Mouse (Mus musculus) liver, postnatal 0 days (tissue): Measurements from ENCODE around the gene Pom121l2. TPM values are rescaled to one million over a fixed set of nuclear protein-coding genes. Genes with fewer than 3 reads are reported as not detected.
"Not testable (repeated sequence)": the region's sequence is repeated elsewhere in the genome, so short reads cannot be mapped to it uniquely, and the experiment has no call there.

Experiments used
- ATAC-seq: fragments of 200-750 bp; cut with Nextera tagmentation; 2 replicates; pipeline ENCODE4 v1.8.0; 2017; ENCODE audit warnings: mild to moderate bottlenecking, moderate library complexity
- DNase-seq: peaks from one replicate; pipeline ENCODE4 v3.0.0-alpha.2; 2016
- H3K27ac ChIP-seq: fragments of 300-500 bp; sonication (generic); 2 replicates; pipeline ENCODE4 v1.5.1; 2014; ENCODE audit warnings: antibody characterized with exemption, moderate library complexity, mild to moderate bottlenecking, low read depth
- H3K27me3 ChIP-seq: fragments of 300-500 bp; sonication (generic); 2 replicates; pipeline ENCODE4 v1.6.1; 2014; ENCODE audit warnings: low read length, control low read depth, mixed read lengths; ENCODE audit not compliant: insufficient read depth
- H3K36me3 ChIP-seq: fragments of 300-500 bp; sonication (generic); replicated peaks from 2 replicates; pipeline ENCODE4 v1.6.1; 2014; ENCODE audit warnings: mild to moderate bottlenecking, control low read depth, low read length, moderate library complexity, mixed read lengths; ENCODE audit not compliant: insufficient read depth
- H3K4me1 ChIP-seq: fragments of 300-500 bp; sonication (generic); 2 replicates; pipeline ENCODE4 v1.6.1; 2014; ENCODE audit warnings: antibody characterized with exemption, mild to moderate bottlenecking, control low read depth; ENCODE audit not compliant: insufficient read depth
- H3K4me2 ChIP-seq: fragments of 300-500 bp; sonication (generic); 2 replicates; pipeline ENCODE4 v1.6.1; 2014; ENCODE audit warnings: low read depth, mild to moderate bottlenecking, low read length, moderate library complexity, mixed read lengths
- H3K4me3 ChIP-seq: fragments of 300-500 bp; sonication (generic); 2 replicates; pipeline ENCODE4 v1.5.1; 2014; ENCODE audit warnings: low read depth, low read length
- H3K9ac ChIP-seq: fragments of 300-500 bp; sonication (generic); replicated peaks from 2 replicates; pipeline ENCODE4 v1.6.1; 2014; ENCODE audit warnings: mild to moderate bottlenecking, moderate library complexity
- H3K9me3 ChIP-seq: fragments of 300-500 bp; sonication (generic); 2 replicates; pipeline ENCODE4 v1.6.1; 2016; ENCODE audit warnings: mild to moderate bottlenecking, control low read depth, low read length, mixed read lengths
- CTCF ChIP-seq: sonication (generic); IDR thresholded peaks from 2 replicates; pipeline ENCODE4 v1.5.1; 2016; ENCODE audit warnings: antibody characterized with exemption, low read depth
- EP300 ChIP-seq: IDR thresholded peaks from 2 replicates; pipeline ENCODE4 v1.6.1; 2016; ENCODE audit warnings: antibody characterized with exemption, low read depth, mild to moderate bottlenecking
- WGBS: fragments of 180-500 bp; shearing (Covaris S2); extraction: QIAGEN DNeasy Blood & Tissue Kit; methylation state at CpG from one replicate; pipeline ENCODE4 v1.1.7; 2014; ENCODE audit not compliant: insufficient replicate concordance; 5-methylcytosine and 5-hydroxymethylcytosine counted together
- polyA plus RNA-seq: library from polyadenylated mRNA; unstranded; fragments of >200 nt; fragmentation: Nextera tagmentation; extraction: Ambion mirVana; gene quantifications from 2 replicates; pipeline ENCODE4 v1.2.1, GENCODE M21; 2015

Pom121l2 gene
- polyA plus RNA-seq, 1 experiment from 2014 or later, result not detected

DNA sequence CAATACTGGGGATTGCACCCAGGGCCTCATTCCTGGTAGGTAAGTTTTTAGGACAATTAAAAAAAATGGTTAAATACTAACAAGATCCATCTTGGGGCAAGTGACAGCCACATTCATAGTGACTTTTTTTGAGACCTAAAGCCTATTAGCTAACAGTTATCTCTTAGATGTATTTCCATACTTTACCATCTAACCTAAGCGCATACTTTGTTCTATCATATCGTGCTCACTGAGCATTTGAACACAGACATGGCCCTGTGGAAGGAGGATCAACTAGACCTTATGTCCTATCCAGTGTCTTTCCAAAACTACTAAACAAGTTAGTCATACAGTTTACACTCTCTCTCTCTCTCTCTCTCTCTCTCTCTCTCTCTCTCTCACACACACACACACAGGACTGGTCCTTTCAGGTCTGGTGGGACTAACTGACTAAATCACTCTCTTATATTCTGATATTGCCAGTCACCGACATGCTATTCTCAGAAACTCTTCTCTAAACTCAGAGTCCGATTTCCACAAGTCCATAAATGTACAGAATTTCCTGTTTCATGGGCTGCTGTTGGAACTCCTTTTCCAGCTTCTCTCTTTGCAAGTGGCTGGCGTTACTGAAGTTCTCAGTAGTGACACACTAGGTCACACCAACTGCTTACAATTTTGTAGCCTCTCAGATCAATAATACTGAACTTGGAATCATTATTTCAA, 52.9 kb downstream of the Pom121l2 start:
- Histone ChIP-seq H3K9me3 (no peaks in the 10 kb centered on the region), H3K27me3 (no peaks in the 10 kb centered on the region), H3K36me3 (no peaks in the 10 kb centered on the region), H3K4me3 (peak overlapping the region; percentile 60), H3K9ac (peak overlapping the region; percentile 76), H3K4me2 (peak overlapping the region; percentile 77), H3K27ac (peak overlapping the region; percentile 86), H3K4me1 (peaks cover 15% of the 10 kb centered on the region; the same call in 1 of the 2 replicates)
- 33% methylated on average over 5 of the region's 5 CpGs for WGBS
- DNase-seq (no peak), ATAC-seq (no peak)
- TF ChIP-seq CTCF, result no peak
- no peak for TF ChIP-seq EP300

DNA sequence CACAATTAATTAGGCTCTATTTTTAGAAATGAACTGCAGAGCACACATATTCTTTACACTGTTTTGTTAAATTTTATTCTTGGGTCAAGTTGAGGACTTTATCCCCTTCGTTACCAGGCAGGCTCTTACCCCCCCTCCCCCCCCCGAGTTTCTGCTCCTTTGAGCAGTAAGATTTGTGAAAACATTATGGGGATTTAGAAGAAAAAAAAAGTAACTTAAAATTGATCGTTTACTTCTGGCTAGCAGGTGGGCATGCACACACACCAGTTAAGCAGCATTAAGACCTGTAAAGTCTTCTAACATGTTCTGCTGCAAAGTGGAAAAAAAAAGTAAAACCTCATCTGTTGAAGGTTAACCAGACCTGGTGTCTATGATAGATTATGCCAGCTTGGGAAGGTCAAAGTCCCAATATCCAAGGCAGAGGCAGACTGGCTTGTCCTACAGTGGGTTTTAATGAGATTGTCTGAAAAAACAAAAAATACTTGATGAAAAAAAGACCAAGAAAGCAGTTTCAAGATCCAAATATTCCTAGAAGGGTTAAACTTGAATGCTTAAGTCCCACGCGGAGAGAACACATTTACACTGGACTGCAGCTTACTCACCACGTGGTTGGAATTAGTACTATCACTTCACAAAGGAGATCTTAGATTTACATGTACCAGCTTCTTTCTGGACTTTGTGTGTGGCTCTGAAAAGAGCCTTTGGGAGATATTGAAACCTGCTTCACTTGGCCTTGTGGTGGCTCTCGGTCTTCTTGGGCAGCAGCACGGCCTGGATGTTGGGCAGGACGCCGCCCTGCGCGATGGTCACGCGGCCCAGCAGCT, 53.7 kb downstream of the Pom121l2 start:
- Histone ChIP-seq H3K27me3 (no peaks in the 10 kb centered on the region), H3K27ac (peak overlapping the region; percentile 86), H3K36me3 (no peaks in the 10 kb centered on the region), H3K9ac (peak overlapping the region; percentile 76), H3K9me3 (no peaks in the 10 kb centered on the region), H3K4me1 (peaks cover 15% of the 10 kb centered on the region; the same call in 1 of the 2 replicates), H3K4me2 (peak overlapping the region; percentile 77), H3K4me3 (peak overlapping the region; percentile 60)
- WGBS, result under 1% methylated on average over 10 of the region's 14 CpGs
- ATAC-seq (peak; percentile 0; the same call in 1 of the 2 replicates), DNase-seq (peak; percentile 44)
- TF ChIP-seq EP300 (peak; percentile 4; the same call in 1 of the 2 replicates), CTCF (no peak)

DNA sequence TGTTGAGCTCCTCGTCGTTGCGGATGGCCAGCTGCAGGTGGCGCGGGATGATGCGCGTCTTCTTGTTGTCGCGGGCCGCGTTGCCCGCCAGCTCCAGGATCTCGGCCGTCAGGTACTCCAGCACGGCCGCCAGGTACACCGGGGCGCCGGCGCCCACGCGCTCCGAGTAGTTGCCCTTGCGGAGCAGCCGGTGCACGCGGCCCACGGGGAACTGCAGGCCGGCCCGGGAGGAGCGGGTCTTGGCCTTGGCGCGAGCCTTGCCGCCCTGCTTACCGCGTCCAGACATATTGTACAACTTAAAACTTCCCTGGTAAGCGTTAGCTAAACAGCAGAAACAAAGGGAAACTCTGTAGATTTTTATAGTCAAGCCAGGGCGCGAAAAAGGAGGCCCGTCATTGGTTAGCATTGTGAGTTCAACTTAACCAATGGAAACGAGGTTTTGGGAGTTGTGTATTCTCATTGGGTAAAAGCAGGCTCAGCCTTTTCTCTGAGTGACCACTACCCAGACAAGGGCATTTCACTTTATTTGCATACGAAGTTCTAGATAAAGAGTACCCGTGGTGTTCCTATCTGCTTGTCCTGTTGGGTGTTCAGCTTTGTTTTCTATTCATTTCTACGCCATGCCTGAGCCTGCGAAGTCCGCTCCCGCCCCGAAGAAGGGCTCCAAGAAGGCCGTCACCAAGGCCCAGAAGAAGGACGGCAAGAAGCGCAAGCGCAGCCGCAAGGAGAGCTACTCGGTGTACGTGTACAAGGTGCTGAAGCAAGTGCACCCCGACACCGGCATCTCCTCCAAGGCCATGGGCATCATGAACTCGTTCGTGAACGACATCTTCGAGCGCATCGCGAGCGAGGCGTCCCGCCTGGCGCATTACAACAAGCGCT, 54.5 kb downstream of the Pom121l2 start, which contains the start of the genes Hist1h2ah and Hist1h2bk:
Gene Hist1h2ah (minus strand): TSS at position 302 of the 882 bp plus-strand sequence.
Gene Hist1h2bk (plus strand): TSS at position 604 of the 882 bp plus-strand sequence.
- not testable (repeated sequence) for H3K9me3 ChIP-seq, H3K27me3 ChIP-seq, H3K36me3 ChIP-seq
- ATAC-seq, result peak; percentile 92
- H3K9ac ChIP-seq, result peak within 1 kb of the TSS; percentile 79
- peak within 1 kb of the TSS; percentile 78 for H3K4me2 ChIP-seq
- H3K4me3 ChIP-seq, result peak within 1 kb of the TSS; percentile 60
- 0% methylated on average over 20 of the region's 69 CpGs for WGBS
- peak; percentile 79 for TF ChIP-seq EP300
- peak within 1 kb of the TSS; percentile 96 for H3K27ac ChIP-seq
- peaks cover 22% of the 10 kb centered on the region for H3K4me1 ChIP-seq
- peak; percentile 86 for DNase-seq

DNA sequence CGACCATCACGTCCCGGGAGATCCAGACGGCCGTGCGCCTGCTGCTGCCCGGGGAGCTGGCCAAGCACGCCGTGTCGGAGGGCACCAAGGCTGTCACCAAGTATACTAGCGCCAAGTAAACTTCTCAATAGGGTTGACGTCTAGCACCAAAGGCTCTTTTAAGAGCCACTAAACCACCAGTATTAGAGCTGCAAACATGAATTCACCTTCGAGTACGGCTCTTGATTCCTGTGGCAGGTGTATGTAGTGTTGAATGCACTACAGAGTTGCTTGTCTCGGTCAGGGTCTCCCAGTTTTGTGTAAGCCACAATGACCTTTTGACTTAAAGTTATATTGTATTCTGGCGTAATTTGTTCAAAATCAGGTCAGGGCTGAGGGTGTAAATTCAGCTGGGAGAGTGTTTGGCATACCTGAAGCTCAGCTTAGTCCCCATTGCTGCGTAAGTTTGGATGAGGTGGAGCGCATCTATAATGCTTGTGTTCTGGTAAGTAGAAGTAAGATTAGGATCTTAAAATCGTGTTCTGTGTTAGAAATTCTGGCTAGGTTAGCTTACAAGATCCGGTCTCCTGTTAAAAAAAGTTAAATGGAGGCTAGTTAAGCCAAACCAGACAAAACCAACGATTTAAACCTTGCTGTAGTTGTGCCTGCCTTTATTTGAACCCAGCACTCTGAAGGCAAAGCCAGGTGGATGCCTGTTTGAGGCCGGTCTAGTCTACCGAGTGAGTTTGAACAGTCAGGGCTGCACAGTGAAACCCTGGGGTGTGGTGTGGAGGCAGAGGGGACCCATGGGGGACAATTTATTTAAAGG, 55.4 kb downstream of the Pom121l2 start:
- Histone ChIP-seq H3K9ac (peak overlapping the region; percentile 79), H3K4me3 (peak overlapping the region; percentile 60), H3K9me3 (no peaks in the 10 kb centered on the region), H3K4me2 (peak overlapping the region; percentile 78), H3K27me3 (no peaks in the 10 kb centered on the region), H3K36me3 (no peaks in the 10 kb centered on the region), H3K4me1 (peaks cover 22% of the 10 kb centered on the region), H3K27ac (peak overlapping the region; percentile 96)
- 3% methylated on average over 19 of the region's 23 CpGs for WGBS
- TF ChIP-seq CTCF (no peak), EP300 (no peak)
- DNase-seq, result peak; percentile 51
- no peak; the same call in 1 of the 2 replicates for ATAC-seq

DNA sequence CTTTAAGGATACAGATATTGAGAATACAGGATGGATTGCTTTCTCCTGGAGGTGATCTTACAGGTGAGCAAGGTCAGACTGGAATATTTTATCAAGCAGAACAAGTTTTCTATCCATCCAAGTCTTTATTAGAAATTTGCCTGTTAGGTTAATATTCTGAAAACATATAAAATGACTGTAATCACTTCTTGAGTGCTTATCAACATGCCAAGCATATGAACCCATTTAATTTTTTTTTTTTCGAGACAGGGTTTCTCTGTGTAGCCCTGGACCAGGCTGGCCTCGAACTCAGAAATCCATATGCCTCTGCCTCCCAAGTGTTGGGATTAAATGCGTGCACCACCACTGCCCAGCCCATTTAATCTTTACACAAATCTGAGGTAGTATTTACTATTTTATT, 56.0 kb downstream of the Pom121l2 start:
- Histone ChIP-seq H3K9me3 (no peaks in the 10 kb centered on the region), H3K36me3 (no peaks in the 10 kb centered on the region), H3K4me1 (peaks cover 23% of the 10 kb centered on the region), H3K27me3 (no peaks in the 10 kb centered on the region), H3K9ac (peak overlapping the region; percentile 79), H3K4me3 (peak overlapping the region; percentile 60), H3K27ac (peak overlapping the region; percentile 96), H3K4me2 (peak overlapping the region; percentile 78)
- ATAC-seq (no peak), DNase-seq (no peak)
- TF ChIP-seq CTCF (no peak), EP300 (no peak)
- 59% methylated on average over 3 of the region's 3 CpGs for WGBS
